Mouse (Mus musculus) intestine, postnatal 0 days (tissue): ENCODE data around the gene Olfr1013. TPM values are rescaled to one million over a fixed set of nuclear protein-coding genes. Genes with fewer than 3 reads are reported as not detected.

Experiments
- ATAC-seq: fragments of 200-750 bp; cut with Nextera tagmentation; 2 replicates; pipeline ENCODE4 v1.8.0; 2017; ENCODE audit warnings: mild to moderate bottlenecking, moderate TSS enrichment, moderate library complexity
- H3K27ac ChIP-seq: fragments of 300-500 bp; sonication (generic); 2 replicates; pipeline ENCODE4 v1.5.1; 2014; ENCODE audit warnings: mild to moderate bottlenecking, low read depth, low read length, moderate library complexity
- H3K27me3 ChIP-seq: fragments of 300-500 bp; sonication (generic); replicated peaks from 2 replicates; pipeline ENCODE4 v1.6.1; 2014; ENCODE audit warnings: low read length, mixed read lengths; ENCODE audit not compliant: control insufficient read depth, insufficient read depth
- H3K36me3 ChIP-seq: fragments of 300-500 bp; sonication (generic); 2 replicates; pipeline ENCODE4 v1.6.1; 2014; ENCODE audit warnings: mild to moderate bottlenecking, moderate library complexity; ENCODE audit not compliant: control insufficient read depth, insufficient read depth
- H3K4me1 ChIP-seq: fragments of 300-500 bp; sonication (generic); replicated peaks from 2 replicates; pipeline ENCODE4 v1.6.1; 2014; ENCODE audit warnings: antibody characterized with exemption, low read length, mixed read lengths; ENCODE audit not compliant: control insufficient read depth, insufficient read depth
- H3K4me2 ChIP-seq: fragments of 300-500 bp; sonication (generic); replicated peaks from 2 replicates; pipeline ENCODE4 v1.6.1; 2014; ENCODE audit warnings: low read depth, mild to moderate bottlenecking, moderate library complexity
- H3K4me3 ChIP-seq: fragments of 300-500 bp; sonication (generic); 2 replicates; pipeline ENCODE4 v1.5.1; 2014; ENCODE audit warnings: low read depth, low read length
- H3K9ac ChIP-seq: fragments of 300-500 bp; sonication (generic); 2 replicates; pipeline ENCODE4 v1.6.1; 2014; ENCODE audit warnings: mild to moderate bottlenecking, low read depth, low read length
- H3K9me3 ChIP-seq: fragments of 300-500 bp; sonication (generic); 2 replicates; pipeline ENCODE4 v1.6.1; 2016; ENCODE audit warnings: mixed run types; ENCODE audit not compliant: control insufficient read depth
- CTCF ChIP-seq: sonication (generic); IDR thresholded peaks from 2 replicates; pipeline ENCODE4 v1.5.1; 2016; ENCODE audit warnings: low read depth, mild to moderate bottlenecking, control low read depth, antibody characterized with exemption, moderate library complexity
- WGBS: fragments of 180-500 bp; shearing (Covaris S2); extraction: QIAGEN DNeasy Blood & Tissue Kit; methylation state at CpG from one replicate; pipeline ENCODE4 v1.1.7; 2014; 5-methylcytosine and 5-hydroxymethylcytosine counted together
- polyA plus RNA-seq: library from polyadenylated mRNA; unstranded; fragments of >200 nt; fragmentation: Nextera tagmentation; extraction: Ambion mirVana; gene quantifications from 2 replicates; pipeline ENCODE4 v1.2.1, GENCODE M21; 2015

Gene Olfr1013
- polyA plus RNA-seq, 1 experiment from 2014 or later, result not detected

- Histone ChIP-seq H3K27me3 (no peaks in the 10 kb centered on the region), H3K4me3 (no peak within 1 kb of the TSS), H3K36me3 (no peaks in the 10 kb centered on the region), H3K9ac (no peak within 1 kb of the TSS), H3K4me2 (no peak within 1 kb of the TSS), H3K27ac (no peak within 1 kb of the TSS), H3K9me3 (no peaks in the 10 kb centered on the region), H3K4me1 (no peaks in the 10 kb centered on the region)
- WGBS, result 90% methylated on average over 2 of the region's 2 CpGs
- ATAC-seq, result no peak
- TF ChIP-seq CTCF, result no peak
These were observed 35.5 kb downstream of the Olfr1013 start, which contains the start of gene Olfr1016 for GRCm38 (mm10) chr2:85802444-85802843. Olfr1016 (minus strand) TSS chr2:85802544.

DNA sequence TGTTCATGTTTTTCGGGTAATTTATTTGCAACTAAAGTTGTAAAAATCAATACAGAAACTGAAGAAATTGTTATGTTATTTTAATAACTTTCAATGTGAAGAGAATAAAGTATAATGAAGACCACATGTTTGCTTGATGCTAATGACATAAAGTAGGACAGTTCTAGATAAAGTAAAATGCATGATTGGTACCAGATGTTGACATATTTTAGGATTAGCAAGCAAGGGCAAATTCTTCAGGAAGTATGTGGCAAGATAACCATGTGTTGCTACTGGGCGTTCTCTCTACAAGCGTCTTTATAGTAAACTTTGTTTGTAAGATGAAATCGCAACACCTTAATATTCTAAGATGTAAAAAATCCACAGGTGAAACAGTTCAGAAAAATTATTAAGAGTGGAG, 37.6 kb downstream of the Olfr1013 start:
- no peak overlapping the region for H3K9ac ChIP-seq
- 84% methylated on average over 4 of the region's 4 CpGs for WGBS
- no peaks in the 10 kb centered on the region for H3K9me3 ChIP-seq
- no peak overlapping the region for H3K27ac ChIP-seq
- ATAC-seq, result no peak
- H3K27me3 ChIP-seq, result no peaks in the 10 kb centered on the region
- H3K4me3 ChIP-seq, result no peak overlapping the region
- no peak for TF ChIP-seq CTCF
- no peaks in the 10 kb centered on the region for H3K36me3 ChIP-seq
- H3K4me1 ChIP-seq, result no peaks in the 10 kb centered on the region
- H3K4me2 ChIP-seq, result no peak overlapping the region

DNA sequence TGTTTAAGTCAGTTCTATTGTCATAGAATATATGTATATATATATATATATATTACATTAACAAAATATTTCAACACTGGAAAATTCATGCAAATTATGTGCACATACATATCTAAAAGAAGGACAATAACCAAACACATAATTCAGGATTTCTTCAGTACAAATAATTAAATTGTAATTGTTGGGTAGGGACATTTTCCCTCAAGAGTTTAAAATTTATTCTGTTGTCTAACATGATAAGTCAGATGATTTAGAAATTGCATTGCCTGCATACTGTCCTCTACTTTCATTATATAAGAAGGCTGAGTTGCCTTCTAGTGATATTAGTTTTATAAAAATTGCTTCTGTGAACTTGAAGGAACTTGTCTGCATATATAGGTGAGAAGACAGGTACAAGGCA, 51.3 kb downstream of the Olfr1013 start, which contains the start of gene Olfr1018:
Gene Olfr1018 (plus strand): TSS at position 301 of the 400 bp plus-strand sequence.
- no peak within 1 kb of the TSS for H3K9ac ChIP-seq
- no peaks in the 10 kb centered on the region for H3K9me3 ChIP-seq
- ATAC-seq, result no peak
- TF ChIP-seq CTCF, result no peak
- H3K4me3 ChIP-seq, result no peak within 1 kb of the TSS
- no peaks in the 10 kb centered on the region for H3K36me3 ChIP-seq
- no peak within 1 kb of the TSS for H3K4me2 ChIP-seq
- no peaks in the 10 kb centered on the region for H3K4me1 ChIP-seq
- H3K27me3 ChIP-seq, result no peaks in the 10 kb centered on the region
- H3K27ac ChIP-seq, result no peak within 1 kb of the TSS

Other genes starting within 250 kb of the Olfr1013 start
- 0.05 and 0.21 TPM in 2 replicates for gene 4833423E24Rik, start 248.1 kb upstream of the Olfr1013 start, polyA plus RNA-seq
- gene Olfr996, start 187.9 kb upstream of the Olfr1013 start, polyA plus RNA-seq, result not detected in 2 replicates
- gene Olfr998, start 178.2 kb upstream of the Olfr1013 start, polyA plus RNA-seq, result not detected in 2 replicates
- not detected in 2 replicates for gene Olfr1000, start 155.2 kb upstream of the Olfr1013 start, polyA plus RNA-seq
- not detected in 2 replicates for gene Olfr1002, start 116.4 kb upstream of the Olfr1013 start, polyA plus RNA-seq
- not detected in 2 replicates for gene Olfr154, start 102.6 kb upstream of the Olfr1013 start, polyA plus RNA-seq
- not detected in 2 replicates for gene Olfr1006, start 88.3 kb upstream of the Olfr1013 start, polyA plus RNA-seq
- gene Olfr1008, start 77.7 kb upstream of the Olfr1013 start, polyA plus RNA-seq, result not detected in 2 replicates
- not detected in 2 replicates for gene Olfr1009, start 51.7 kb upstream of the Olfr1013 start, polyA plus RNA-seq
- not detected in 2 replicates for gene Olfr1012, start 4.3 kb upstream of the Olfr1013 start, polyA plus RNA-seq
- not detected in 2 replicates for gene Olfr1014, start 5.6 kb downstream of the Olfr1013 start, polyA plus RNA-seq
- gene Olfr1015, start 14.9 kb downstream of the Olfr1013 start, polyA plus RNA-seq, result not detected in 2 replicates
- gene Olfr1016, start 35.4 kb downstream of the Olfr1013 start, polyA plus RNA-seq, result not detected in 2 replicates
- gene Olfr1018, start 51.4 kb downstream of the Olfr1013 start, polyA plus RNA-seq, result not detected in 2 replicates
- not detected in 2 replicates for gene Olfr1019, start 78.4 kb downstream of the Olfr1013 start, polyA plus RNA-seq
- not detected in 2 replicates for gene Olfr1020, start 79.9 kb downstream of the Olfr1013 start, polyA plus RNA-seq
- gene Olfr1022, start 101.5 kb downstream of the Olfr1013 start, polyA plus RNA-seq, result not detected in 2 replicates
- gene Olfr1023, start 118.5 kb downstream of the Olfr1013 start, polyA plus RNA-seq, result not detected in 2 replicates
- gene Olfr1024, start 138.0 kb downstream of the Olfr1013 start, polyA plus RNA-seq, result not detected in 2 replicates
- not detected in 2 replicates for gene Olfr1025-ps1, start 148.1 kb downstream of the Olfr1013 start, polyA plus RNA-seq
- gene Olfr1026, start 154.5 kb downstream of the Olfr1013 start, polyA plus RNA-seq, result not detected in 2 replicates
- gene Olfr1028, start 183.3 kb downstream of the Olfr1013 start, polyA plus RNA-seq, result not detected in 2 replicates
- gene Olfr1029, start 206.8 kb downstream of the Olfr1013 start, polyA plus RNA-seq, result not detected in 2 replicates
- gene Olfr1030, start 212.2 kb downstream of the Olfr1013 start, polyA plus RNA-seq, result not detected in 2 replicates
- gene Olfr1031, start 223.2 kb downstream of the Olfr1013 start, polyA plus RNA-seq, result not detected in 2 replicates
- not detected in 2 replicates for gene Olfr1032, start 238.4 kb downstream of the Olfr1013 start, polyA plus RNA-seq